Mouse (Mus musculus) embryonic fibroblast, embryonic 13.5 days (primary cell): ENCODE measurements around the gene Gata2. TPM values are rescaled to one million over a fixed set of nuclear protein-coding genes. Genes with fewer than 3 reads are reported as not detected.
A peak's percentile ranks its signal among the peaks of the same experiment; 100 is the strongest.

Experiments used
- H3K27ac ChIP-seq: 2 replicates; pipeline ENCODE4 v1.5.1; 2012; ENCODE audit warnings: low read length, control low read depth, inconsistent platforms; ENCODE audit not compliant: insufficient read depth
- H3K4me1 ChIP-seq: 2 replicates; pipeline ENCODE4 v1.6.1; 2011; ENCODE audit warnings: low read length; ENCODE audit not compliant: control insufficient read depth, insufficient read depth
- H3K4me3 ChIP-seq: 2 replicates; pipeline ENCODE4 v1.5.1; 2011; ENCODE audit warnings: mild to moderate bottlenecking, control low read depth, low read length; ENCODE audit not compliant: insufficient read depth
- CTCF ChIP-seq: IDR thresholded peaks from 2 replicates; pipeline ENCODE4 v1.5.1; 2011; ENCODE audit warnings: mild to moderate bottlenecking, control low read depth, low read length, moderate library complexity, borderline replicate concordance; ENCODE audit not compliant: insufficient read depth
- POLR2A ChIP-seq: IDR thresholded peaks from 2 replicates; pipeline ENCODE4 v1.6.1; 2011; ENCODE audit warnings: low read depth, mild to moderate bottlenecking, control low read depth, low read length, moderate library complexity
- polyA plus RNA-seq: library from polyadenylated mRNA; stranded (reverse); fragments of >200 nt; gene quantifications from 2 replicates; pipeline ENCODE4 v1.2.4, GENCODE M21; 2011; ENCODE audit warnings: low read depth; ENCODE audit not compliant: missing spikeins, insufficient read length

Gene Gata2
- polyA plus RNA-seq, 1 experiment, result 6.4 TPM

DNA sequence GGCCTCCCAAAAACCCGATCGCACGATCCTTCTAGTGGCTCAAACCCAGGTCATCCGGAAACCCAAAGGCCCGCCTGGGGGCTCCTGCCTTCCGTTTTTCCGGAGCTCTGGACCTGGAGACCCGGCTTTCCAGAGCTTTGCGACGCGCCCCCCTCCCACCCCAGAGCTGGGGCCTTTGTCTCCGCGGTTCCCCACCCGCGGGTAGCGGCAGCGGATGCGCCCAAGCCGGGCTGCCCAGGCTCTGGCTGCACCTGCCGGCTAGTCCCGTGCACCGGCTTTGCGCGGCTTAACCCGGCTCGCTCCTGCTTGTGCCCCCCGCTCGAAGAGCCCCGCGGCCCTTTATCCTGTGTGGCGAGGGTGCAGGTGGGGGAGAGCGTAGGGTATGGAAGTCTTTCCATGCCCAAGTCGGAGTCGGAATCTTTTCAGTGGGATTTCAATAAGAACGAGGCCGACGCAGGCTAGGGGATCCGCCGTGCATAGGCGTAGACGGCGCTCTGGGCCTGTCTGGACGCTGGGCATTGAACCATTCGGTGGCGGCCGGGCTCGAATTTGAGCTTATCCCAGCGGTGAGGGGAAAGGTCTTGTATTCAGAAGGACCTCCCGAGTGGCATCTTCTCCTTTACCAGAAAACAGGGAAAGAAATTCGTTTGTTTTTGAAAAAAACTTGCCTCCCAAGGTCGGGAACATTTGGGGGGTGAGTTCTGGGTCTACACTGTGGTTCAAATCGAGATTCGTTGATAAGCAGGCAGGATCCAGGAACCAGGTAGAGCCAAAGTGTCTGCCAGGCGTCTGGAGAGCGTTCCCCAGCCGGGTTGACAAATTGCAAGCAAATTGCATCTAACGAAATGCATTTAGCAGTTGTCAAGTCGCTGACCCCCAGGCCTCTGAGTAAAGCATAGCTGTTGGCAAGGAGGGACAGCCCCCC lies 624 bp downstream of the Gata2 start:
- Histone ChIP-seq H3K4me3 (peak overlapping the region; percentile 3; the same call in 1 of the 2 replicates), H3K27ac (no peak overlapping the region), H3K4me1 (no peaks in the 10 kb centered on the region; the same call in 1 of the 2 replicates)
- no peak for TF ChIP-seq POLR2A
- no peak for TF ChIP-seq CTCF

GRCm38 (mm10) chr6:88194978-88195325 lies 1.3 kb downstream of the Gata2 start:
- no peak overlapping the region for H3K4me3 ChIP-seq
- no peak overlapping the region for H3K27ac ChIP-seq

DNA sequence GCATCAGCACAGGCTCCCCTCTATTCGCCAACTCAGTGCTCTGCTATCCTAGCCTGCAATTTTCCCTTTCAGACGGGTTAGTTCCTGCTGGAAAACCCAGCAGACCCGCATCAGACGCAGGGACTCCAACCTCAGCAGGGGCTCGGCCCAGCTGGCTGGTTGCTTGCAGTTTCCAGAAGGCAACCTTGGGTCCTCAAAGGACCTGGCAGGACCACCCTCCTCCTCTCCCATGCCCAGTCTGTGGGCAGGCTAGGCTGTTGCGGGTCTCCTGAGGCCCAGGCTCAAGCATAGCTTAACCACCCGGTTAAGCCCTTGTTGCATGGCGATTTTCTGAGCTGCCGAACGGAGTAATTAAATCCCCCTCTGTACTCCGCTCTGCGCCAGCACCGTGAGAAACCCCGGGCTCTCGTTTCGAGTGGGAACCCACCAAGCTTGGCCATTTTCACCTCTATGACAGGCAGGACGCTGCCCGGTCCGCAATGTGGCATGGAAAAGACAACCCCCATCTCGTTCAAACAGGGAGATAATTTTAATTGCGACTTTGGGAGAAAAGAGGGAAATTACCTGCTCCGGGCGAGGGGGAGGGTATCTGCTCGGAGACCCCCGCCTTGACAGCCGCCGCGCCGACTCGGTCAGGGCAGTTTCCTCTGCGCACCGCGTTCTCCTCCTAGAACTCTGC lies 2.5 kb downstream of the Gata2 start:
- Histone ChIP-seq H3K4me3 (peak overlapping the region; percentile 36), H3K4me1 (no peaks in the 10 kb centered on the region; the same call in 1 of the 2 replicates), H3K27ac (no peak overlapping the region)
- TF ChIP-seq POLR2A (no peak), CTCF (no peak)

More at GRCm38 (mm10) chr6:88194978-88195325, 1.3 kb downstream of the Gata2 start:
- no peaks in the 10 kb centered on the region; the same call in 1 of the 2 replicates for H3K4me1 ChIP-seq
- no peak for TF ChIP-seq POLR2A
- TF ChIP-seq CTCF, result no peak

- H3K27ac ChIP-seq, result no peak overlapping the region
- TF ChIP-seq CTCF, result no peak
- no peak for TF ChIP-seq POLR2A
- H3K4me1 ChIP-seq, result no peaks in the 10 kb centered on the region; the same call in 1 of the 2 replicates
- peak overlapping the region; percentile 36 for H3K4me3 ChIP-seq
These were observed 3.1 kb downstream of the Gata2 start for GRCm38 (mm10) chr6:88196733-88197312.

GRCm38 (mm10) chr6:88197313-88198069 lies 3.8 kb downstream of the Gata2 start:
- H3K27ac ChIP-seq, result no peak overlapping the region

GRCm38 (mm10) chr6:88198070-88198940 lies 4.6 kb downstream of the Gata2 start:
- TF ChIP-seq POLR2A (peak; percentile 79), CTCF (no peak)
- H3K4me3 ChIP-seq, result peak overlapping the region; percentile 52
- no peaks in the 10 kb centered on the region; the same call in 1 of the 2 replicates for H3K4me1 ChIP-seq
- H3K27ac ChIP-seq, result no peak overlapping the region

More at GRCm38 (mm10) chr6:88197313-88198069, 3.8 kb downstream of the Gata2 start:
- no peak for TF ChIP-seq POLR2A
- no peak for TF ChIP-seq CTCF
- Histone ChIP-seq H3K4me1 (no peaks in the 10 kb centered on the region; the same call in 1 of the 2 replicates), H3K4me3 (peak overlapping the region; percentile 36; the same call in 1 of the 2 replicates)

GRCm38 (mm10) chr6:88199001-88199717 lies 5.5 kb downstream of the Gata2 start:
- Histone ChIP-seq H3K27ac (no peak overlapping the region), H3K4me3 (peak overlapping the region; percentile 52), H3K4me1 (peaks cover 4% of the 10 kb centered on the region; the same call in 1 of the 2 replicates)
- TF ChIP-seq CTCF (no peak), POLR2A (no peak)
